Mouse (Mus musculus) intestine, embryonic 15.5 days (tissue): Measurements from ENCODE around the gene Lamb3. TPM values are rescaled to one million over a fixed set of nuclear protein-coding genes. Genes with fewer than 3 reads are reported as not detected.

Experiments
- ATAC-seq: fragments of 200-750 bp; cut with Nextera tagmentation; 2 replicates; pipeline ENCODE4 v1.8.0; 2017; ENCODE audit warnings: moderate TSS enrichment, moderate library complexity
- H3K27ac ChIP-seq: fragments of 300-500 bp; sonication (generic); 2 replicates; pipeline ENCODE4 v1.5.1; 2015; ENCODE audit warnings: mild to moderate bottlenecking, inconsistent platforms
- H3K27me3 ChIP-seq: fragments of 300-500 bp; sonication (generic); replicated peaks from 2 replicates; pipeline ENCODE4 v1.6.1; 2015; ENCODE audit warnings: inconsistent platforms
- H3K36me3 ChIP-seq: fragments of 300-500 bp; sonication (generic); 2 replicates; pipeline ENCODE4 v1.6.1; 2015; ENCODE audit warnings: inconsistent platforms
- H3K4me1 ChIP-seq: fragments of 300-500 bp; sonication (generic); replicated peaks from 2 replicates; pipeline ENCODE4 v1.6.1; 2015; ENCODE audit warnings: inconsistent platforms
- H3K4me2 ChIP-seq: fragments of 300-500 bp; sonication (generic); replicated peaks from 2 replicates; pipeline ENCODE4 v1.6.1; 2015; ENCODE audit warnings: mild to moderate bottlenecking, inconsistent platforms
- H3K4me3 ChIP-seq: fragments of 300-500 bp; sonication (generic); replicated peaks from 2 replicates; pipeline ENCODE4 v1.5.1; 2015; ENCODE audit warnings: inconsistent platforms
- H3K9ac ChIP-seq: fragments of 300-500 bp; sonication (generic); 2 replicates; pipeline ENCODE4 v1.6.1; 2015; ENCODE audit warnings: inconsistent platforms
- H3K9me3 ChIP-seq: fragments of 300-500 bp; sonication (generic); 2 replicates; pipeline ENCODE4 v1.6.1; 2016; ENCODE audit warnings: inconsistent platforms
- WGBS: fragments of 180-500 bp; shearing (Covaris S2); methylation state at CpG from one replicate; pipeline ENCODE4 v1.1.7; 2015; 5-methylcytosine and 5-hydroxymethylcytosine counted together
- polyA plus RNA-seq: library from polyadenylated mRNA; unstranded; fragments of >200 nt; fragmentation: Nextera tagmentation; extraction: Ambion mirVana; gene quantifications from 2 replicates; pipeline ENCODE4 v1.2.1, GENCODE M21; 2015

Gene Lamb3
- 3.9 and 4.4 TPM in 2 replicates for polyA plus RNA-seq

DNA sequence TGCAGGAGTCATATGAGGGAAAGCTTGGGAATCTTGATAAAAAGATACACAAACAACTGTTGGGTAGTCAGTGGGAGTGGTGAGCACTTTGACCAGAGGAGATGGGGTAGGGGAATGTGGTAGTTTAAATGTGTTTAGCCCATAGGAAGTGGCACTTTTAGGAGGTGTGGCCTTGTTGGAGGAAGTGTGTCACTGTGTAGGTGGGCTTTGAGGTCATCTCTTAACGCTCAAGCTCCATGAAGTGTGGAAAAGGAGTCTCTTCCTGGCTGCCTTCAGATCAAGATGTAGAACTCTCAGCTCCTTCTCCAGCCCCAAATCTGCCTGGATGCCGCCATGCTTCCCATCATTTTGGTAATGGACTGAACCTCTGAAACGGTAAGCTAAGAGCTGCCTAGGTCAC, at the start of gene Lamb3:
Gene Lamb3, plus strand, starts transcription at position 197 of the 400 bp plus-strand sequence.
- Histone ChIP-seq H3K27me3 (no peaks in the 10 kb centered on the region), H3K36me3 (no peaks in the 10 kb centered on the region), H3K27ac (no peak within 1 kb of the TSS), H3K4me3 (no peak within 1 kb of the TSS), H3K4me1 (no peaks in the 10 kb centered on the region), H3K9ac (no peak within 1 kb of the TSS), H3K4me2 (no peak within 1 kb of the TSS), H3K9me3 (no peaks in the 10 kb centered on the region)
- WGBS: 93% methylated on average over 3 of the region's 3 CpGs
- no peak for ATAC-seq

GRCm38 (mm10) chr1:193159163-193159562, 48.3 kb upstream of the Lamb3 start:
- peak overlapping the region; percentile 51; the same call in 1 of the 2 replicates for H3K4me2 ChIP-seq
- no peak overlapping the region for H3K4me3 ChIP-seq
- WGBS: 11% methylated on average over 3 of the region's 3 CpGs

GRCm38 (mm10) chr1:193159613-193160012, 47.9 kb upstream of the Lamb3 start:
- H3K27me3 ChIP-seq: no peaks in the 10 kb centered on the region
- 38% methylated on average over 1 of the region's 1 CpGs for WGBS
- peaks cover 13% of the 10 kb centered on the region for H3K4me1 ChIP-seq
- H3K36me3 ChIP-seq: no peaks in the 10 kb centered on the region
- H3K9me3 ChIP-seq: no peaks in the 10 kb centered on the region
- no peak overlapping the region for H3K4me3 ChIP-seq
- peak overlapping the region; percentile 58 for H3K27ac ChIP-seq
- ATAC-seq: peak; percentile 16; the same call in 1 of the 2 replicates
- H3K9ac ChIP-seq: no peak overlapping the region
- peak overlapping the region; percentile 51 for H3K4me2 ChIP-seq

More at GRCm38 (mm10) chr1:193159163-193159562, 48.3 kb upstream of the Lamb3 start:
- Histone ChIP-seq H3K36me3 (no peaks in the 10 kb centered on the region), H3K27me3 (peaks cover 3% of the 10 kb centered on the region; the same call in 1 of the 2 replicates), H3K9ac (no peak overlapping the region), H3K9me3 (no peaks in the 10 kb centered on the region), H3K27ac (peak overlapping the region; percentile 58; the same call in 1 of the 2 replicates), H3K4me1 (peaks cover 13% of the 10 kb centered on the region)
- no peak for ATAC-seq

GRCm38 (mm10) chr1:193160317-193161032, 47.0 kb upstream of the Lamb3 start:
- Histone ChIP-seq H3K4me2 (peak overlapping the region; percentile 51), H3K9me3 (no peaks in the 10 kb centered on the region), H3K27ac (peak overlapping the region; percentile 58), H3K4me3 (0 out of 2 replicates have a peak overlapping the region, but pooled peaks have one; percentile 12), H3K4me1 (peaks cover 13% of the 10 kb centered on the region), H3K36me3 (no peaks in the 10 kb centered on the region), H3K9ac (no peak overlapping the region), H3K27me3 (no peaks in the 10 kb centered on the region)
- peak; percentile 90 for ATAC-seq
- WGBS: 12% methylated on average over 18 of the region's 18 CpGs

DNA sequence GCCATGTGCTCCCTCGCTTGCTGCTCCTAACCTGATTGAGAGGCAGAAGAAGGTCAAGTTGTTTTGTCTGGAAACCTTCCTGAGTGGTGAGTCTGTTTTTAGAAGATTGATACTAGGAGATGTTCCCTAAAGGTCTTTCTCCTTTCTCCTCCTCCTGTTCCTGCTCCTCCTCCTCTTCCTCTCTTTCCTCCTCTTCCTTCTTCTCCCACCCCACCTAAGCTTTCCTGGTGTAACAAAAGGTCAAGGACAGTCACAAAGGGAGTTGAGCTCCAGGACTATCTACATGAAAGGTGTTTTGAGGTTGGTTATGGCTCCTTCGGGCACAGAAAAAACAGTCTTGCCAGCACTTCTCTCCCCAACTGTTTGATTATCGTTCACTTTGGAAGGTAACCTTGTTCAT, 39.8 kb upstream of the Lamb3 start, which contains the start of gene A130010J15Rik:
Gene A130010J15Rik, plus strand, starts transcription at position 301 of the 400 bp plus-strand sequence.
- Histone ChIP-seq H3K4me1 (peaks cover 12% of the 10 kb centered on the region), H3K27me3 (no peaks in the 10 kb centered on the region), H3K4me2 (no peak within 1 kb of the TSS), H3K9me3 (no peaks in the 10 kb centered on the region), H3K4me3 (no peak within 1 kb of the TSS), H3K9ac (no peak within 1 kb of the TSS), H3K27ac (no peak within 1 kb of the TSS), H3K36me3 (no peaks in the 10 kb centered on the region)
- 92% methylated on average over 3 of the region's 3 CpGs for WGBS
- no peak for ATAC-seq

- ATAC-seq: no peak
- no peaks in the 10 kb centered on the region for H3K9me3 ChIP-seq
- H3K36me3 ChIP-seq: no peaks in the 10 kb centered on the region
- no peak overlapping the region for H3K4me2 ChIP-seq
- H3K4me1 ChIP-seq: peaks cover 16% of the 10 kb centered on the region
- H3K4me3 ChIP-seq: no peak overlapping the region
- no peaks in the 10 kb centered on the region for H3K27me3 ChIP-seq
- H3K27ac ChIP-seq: no peak overlapping the region
- H3K9ac ChIP-seq: no peak overlapping the region
- WGBS: 76% methylated on average over 7 of the region's 7 CpGs
Measured at GRCm38 (mm10) chr1:193169228-193169627, 38.3 kb upstream of the Lamb3 start.

DNA sequence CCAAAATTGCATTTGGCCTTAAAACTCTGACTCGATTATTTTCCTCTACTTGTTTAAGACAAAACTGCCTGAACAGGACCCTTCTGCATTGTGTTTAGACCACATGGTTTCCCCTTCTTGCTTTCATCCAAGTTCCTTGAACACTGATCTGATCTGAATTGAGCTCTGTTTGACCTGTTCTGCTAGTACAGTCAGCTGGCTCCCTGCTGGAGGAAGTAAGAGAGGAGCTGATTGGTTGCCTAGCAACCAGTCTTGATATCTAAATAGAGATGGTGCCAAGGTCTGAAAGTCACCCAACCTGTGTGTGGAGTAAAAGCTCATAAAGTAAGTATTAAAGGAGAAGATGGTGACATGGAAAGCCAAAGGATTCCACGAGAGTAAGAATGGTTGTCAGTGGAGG, 37.6 kb upstream of the Lamb3 start:
- H3K4me3 ChIP-seq: no peak overlapping the region
- H3K4me1 ChIP-seq: peaks cover 22% of the 10 kb centered on the region
- H3K4me2 ChIP-seq: no peak overlapping the region
- H3K27ac ChIP-seq: no peak overlapping the region
- no peak overlapping the region for H3K9ac ChIP-seq
- no peaks in the 10 kb centered on the region for H3K27me3 ChIP-seq
- no peaks in the 10 kb centered on the region for H3K36me3 ChIP-seq
- H3K9me3 ChIP-seq: no peaks in the 10 kb centered on the region
- 53% methylated on average over 2 of the region's 2 CpGs for WGBS
- peak; percentile 53 for ATAC-seq

DNA sequence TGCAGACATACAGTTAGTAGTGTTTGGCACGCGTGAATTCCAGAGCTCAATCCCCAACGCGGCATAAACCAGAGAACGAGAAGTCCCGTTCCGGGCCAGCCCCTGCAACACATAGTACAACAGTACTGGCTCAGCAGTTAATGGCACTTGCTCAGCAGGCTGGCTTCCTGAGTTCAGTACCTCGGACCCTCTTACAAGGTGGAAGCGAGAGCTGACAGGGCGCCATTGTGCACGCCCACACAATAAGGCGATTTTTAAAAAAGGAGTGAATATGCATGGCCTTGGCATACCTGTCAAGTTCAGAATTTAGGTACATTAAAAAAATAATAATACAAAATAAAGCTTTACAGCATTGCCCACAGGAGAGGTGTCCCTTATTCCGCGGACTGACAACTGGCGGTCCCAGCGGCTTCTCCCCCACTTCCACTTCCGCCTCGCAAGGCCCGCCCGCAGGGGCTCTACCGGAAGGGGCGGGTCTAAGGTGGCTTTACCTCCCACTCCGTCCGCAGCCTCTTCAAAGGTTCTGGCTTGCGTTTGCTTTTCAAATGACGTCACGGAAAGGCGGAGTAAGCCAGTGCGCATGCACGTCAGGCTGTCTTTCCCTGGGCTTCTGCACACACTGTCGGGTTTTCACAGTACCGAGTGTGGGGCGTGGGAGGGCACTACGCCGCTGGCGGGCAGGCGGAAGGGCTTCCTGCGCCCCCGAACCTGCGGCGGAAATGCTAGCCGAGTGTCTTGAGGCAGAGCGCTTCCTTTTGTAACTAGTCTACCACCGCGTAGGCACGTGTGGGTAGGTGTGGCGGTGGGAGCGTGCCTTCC, 34.3 kb upstream of the Lamb3 start:
- WGBS: under 1% methylated on average over 48 of the region's 48 CpGs
- Histone ChIP-seq H3K4me2 (peak overlapping the region; percentile 74), H3K4me3 (peak overlapping the region; percentile 62), H3K9me3 (no peaks in the 10 kb centered on the region), H3K27ac (peak overlapping the region; percentile 84), H3K4me1 (peaks cover 24% of the 10 kb centered on the region), H3K27me3 (no peaks in the 10 kb centered on the region), H3K9ac (peak overlapping the region; percentile 77), H3K36me3 (no peaks in the 10 kb centered on the region)
- peak; percentile 97 for ATAC-seq

GRCm38 (mm10) chr1:193173810-193174129, 33.7 kb upstream of the Lamb3 start:
- peak overlapping the region; percentile 77 for H3K9ac ChIP-seq
- no peaks in the 10 kb centered on the region for H3K27me3 ChIP-seq
- peak overlapping the region; percentile 62 for H3K4me3 ChIP-seq
- no peak for ATAC-seq
- WGBS: 16% methylated on average over 9 of the region's 9 CpGs
- H3K4me2 ChIP-seq: peak overlapping the region; percentile 74
- H3K27ac ChIP-seq: peak overlapping the region; percentile 84
- peaks cover 24% of the 10 kb centered on the region for H3K4me1 ChIP-seq
- no peaks in the 10 kb centered on the region for H3K9me3 ChIP-seq
- H3K36me3 ChIP-seq: no peaks in the 10 kb centered on the region

DNA sequence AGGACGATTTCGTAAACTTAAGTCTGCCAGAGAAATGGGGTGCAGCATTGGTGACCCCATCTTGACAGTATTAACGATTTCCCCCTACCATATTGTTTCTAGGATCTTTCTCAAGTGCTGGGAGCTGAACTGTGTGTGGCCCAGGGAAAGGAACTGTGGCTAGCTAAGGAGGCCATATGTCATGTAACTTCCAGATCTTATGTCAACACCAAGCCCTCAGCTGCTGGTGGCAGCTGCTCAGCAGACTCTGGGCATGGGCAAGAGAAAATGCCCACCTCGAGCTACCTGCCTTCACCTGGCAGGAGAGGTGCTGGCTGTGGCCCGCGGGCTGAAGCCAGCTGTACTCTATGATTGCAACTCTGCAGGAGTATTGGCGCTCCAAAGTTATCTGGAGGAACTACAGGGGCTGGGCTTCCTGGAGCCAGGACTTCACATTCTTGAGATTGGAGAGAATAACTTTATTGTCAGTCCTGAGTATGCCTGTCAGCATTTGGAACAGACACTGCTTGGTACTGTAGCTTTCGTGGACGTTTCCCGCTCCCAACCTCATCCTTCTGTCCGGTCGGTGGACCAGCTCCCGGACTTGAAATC, 33.3 kb upstream of the Lamb3 start:
- 69% methylated on average over 13 of the region's 13 CpGs for WGBS

GRCm38 (mm10) chr1:193181104-193181503, 26.4 kb upstream of the Lamb3 start:
- no peaks in the 10 kb centered on the region for H3K27me3 ChIP-seq
- 68% methylated on average over 3 of the region's 3 CpGs for WGBS
- no peak overlapping the region for H3K4me2 ChIP-seq
- H3K4me1 ChIP-seq: no peaks in the 10 kb centered on the region
- no peak overlapping the region for H3K4me3 ChIP-seq
- no peaks in the 10 kb centered on the region for H3K9me3 ChIP-seq
- peak; percentile 61 for ATAC-seq
- no peak overlapping the region for H3K9ac ChIP-seq
- peak overlapping the region; percentile 11; the same call in 1 of the 2 replicates for H3K27ac ChIP-seq
- H3K36me3 ChIP-seq: no peaks in the 10 kb centered on the region

More for the DNA sequence above, 33.3 kb upstream of the Lamb3 start:
- H3K36me3 ChIP-seq: no peaks in the 10 kb centered on the region
- H3K27me3 ChIP-seq: no peaks in the 10 kb centered on the region
- peak overlapping the region; percentile 77; the same call in 1 of the 2 replicates for H3K9ac ChIP-seq
- peak overlapping the region; percentile 74 for H3K4me2 ChIP-seq
- H3K9me3 ChIP-seq: no peaks in the 10 kb centered on the region
- H3K4me3 ChIP-seq: peak overlapping the region; percentile 62
- H3K27ac ChIP-seq: peak overlapping the region; percentile 84
- 0 out of 2 replicates have a peak, but pooled peaks have one; percentile 2 for ATAC-seq
- peaks cover 24% of the 10 kb centered on the region for H3K4me1 ChIP-seq

GRCm38 (mm10) chr1:193188257-193188656, 19.2 kb upstream of the Lamb3 start:
- Histone ChIP-seq H3K4me1 (peaks cover 26% of the 10 kb centered on the region), H3K27ac (peak overlapping the region; percentile 82), H3K27me3 (no peaks in the 10 kb centered on the region), H3K4me3 (no peak overlapping the region), H3K9me3 (no peaks in the 10 kb centered on the region), H3K36me3 (no peaks in the 10 kb centered on the region), H3K4me2 (no peak overlapping the region), H3K9ac (no peak overlapping the region)
- peak; percentile 16; the same call in 1 of the 2 replicates for ATAC-seq
- 47% methylated on average over 6 of the region's 6 CpGs for WGBS
